Mouse (Mus musculus): ENCODE results near the gene Rbms3.

Rbms3 gene

DNA sequence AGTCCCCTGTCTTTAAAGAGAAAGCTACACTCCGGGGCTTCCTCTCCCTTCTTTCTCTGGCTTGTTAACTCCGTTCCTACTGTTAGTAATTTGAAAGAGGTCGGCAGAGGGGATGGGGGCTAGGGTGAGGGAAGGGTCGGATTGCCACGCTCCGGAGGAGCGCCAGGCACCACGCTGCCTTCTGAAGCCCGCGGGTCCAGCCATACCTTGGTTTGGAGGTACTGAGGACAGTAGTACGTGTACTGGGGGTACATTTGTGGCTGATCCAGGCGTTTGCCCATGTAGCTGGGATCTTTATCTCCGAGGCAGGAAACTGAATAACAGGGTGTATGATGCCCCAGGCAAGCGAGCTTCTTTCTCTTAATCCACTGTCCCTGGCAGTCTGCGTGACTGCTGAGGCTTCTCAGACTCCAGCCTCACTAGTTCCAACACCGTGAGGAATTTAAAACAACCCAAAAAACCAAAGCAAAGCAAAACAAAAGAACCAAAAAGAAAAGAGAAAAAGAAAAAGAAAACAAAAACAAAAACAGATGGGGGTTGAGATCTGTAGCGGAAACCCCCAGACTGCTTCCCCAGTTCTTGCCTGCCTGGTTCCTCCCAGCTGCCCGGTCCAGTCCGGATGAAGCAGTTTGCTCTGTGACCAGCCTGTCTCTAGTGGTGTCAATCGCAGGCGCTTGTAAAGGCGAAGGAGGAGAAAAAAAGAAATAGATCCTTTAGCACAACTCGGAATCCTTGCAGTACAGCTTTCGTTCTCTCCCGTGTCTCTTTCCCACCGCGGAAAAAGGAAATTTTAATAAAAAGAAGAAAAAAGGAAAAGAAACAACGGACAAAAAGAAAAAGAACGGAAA, 378.0 kb downstream of the Rbms3 start:
- peak; percentile 63 to 73 for DNase-seq

DNA sequence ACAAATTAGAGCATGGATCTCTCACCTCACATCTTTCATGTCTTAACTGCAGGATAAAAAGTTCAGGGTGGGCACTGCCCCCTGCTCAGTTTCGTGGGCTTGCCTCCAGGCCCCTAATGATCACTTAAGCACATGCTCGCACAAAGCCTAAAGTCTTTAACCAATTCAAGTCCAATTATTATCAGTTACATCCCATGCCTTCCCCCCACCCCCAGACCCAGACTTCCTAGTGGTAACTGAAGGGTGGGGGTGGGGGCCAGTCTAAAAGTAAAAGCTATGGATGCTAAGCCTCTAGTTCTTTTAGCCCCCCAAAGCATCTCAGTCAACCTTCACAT, 378.9 kb downstream of the Rbms3 start:
- peak in 1 of 2 experiments; percentile 36 for DNase-seq

DNA sequence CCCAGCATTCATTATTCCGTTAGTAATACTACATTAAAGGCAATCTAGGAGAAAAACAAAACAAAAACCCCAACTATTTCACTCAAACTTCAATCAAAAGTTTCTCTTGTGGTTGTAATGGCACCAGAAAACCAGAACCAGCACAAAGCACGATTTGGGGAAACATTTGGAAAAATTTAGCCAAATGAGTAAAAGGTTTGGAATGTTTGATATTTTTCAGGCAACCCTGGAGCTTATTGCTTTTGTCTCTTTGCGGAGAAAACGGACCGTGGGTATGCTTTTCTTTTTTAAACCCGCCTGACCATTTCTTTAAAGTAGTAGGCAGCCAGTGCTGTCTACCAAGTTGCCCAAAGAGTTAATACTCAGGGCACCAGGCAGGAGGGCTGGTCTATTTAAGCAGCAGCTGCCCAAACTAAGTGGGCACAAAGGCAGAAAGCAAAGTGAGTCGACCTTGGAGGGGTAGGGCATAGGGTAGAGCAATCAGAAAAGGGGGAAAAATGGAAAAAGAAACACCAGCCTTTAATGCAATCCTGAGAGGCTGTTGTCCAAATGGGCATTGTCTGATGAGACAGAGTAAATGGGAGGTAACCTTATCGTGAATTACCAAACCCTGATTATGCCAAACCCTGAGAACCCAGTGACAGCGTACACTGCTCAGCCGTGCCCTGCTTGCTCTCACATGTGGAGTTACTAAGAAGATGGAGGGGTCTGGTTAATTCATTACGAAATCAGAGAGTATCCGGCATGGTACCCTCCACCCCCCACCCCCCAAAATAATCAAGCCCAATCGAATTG, 379.5 kb downstream of the Rbms3 start:
- peak; percentile 22 to 45 for DNase-seq

DNA sequence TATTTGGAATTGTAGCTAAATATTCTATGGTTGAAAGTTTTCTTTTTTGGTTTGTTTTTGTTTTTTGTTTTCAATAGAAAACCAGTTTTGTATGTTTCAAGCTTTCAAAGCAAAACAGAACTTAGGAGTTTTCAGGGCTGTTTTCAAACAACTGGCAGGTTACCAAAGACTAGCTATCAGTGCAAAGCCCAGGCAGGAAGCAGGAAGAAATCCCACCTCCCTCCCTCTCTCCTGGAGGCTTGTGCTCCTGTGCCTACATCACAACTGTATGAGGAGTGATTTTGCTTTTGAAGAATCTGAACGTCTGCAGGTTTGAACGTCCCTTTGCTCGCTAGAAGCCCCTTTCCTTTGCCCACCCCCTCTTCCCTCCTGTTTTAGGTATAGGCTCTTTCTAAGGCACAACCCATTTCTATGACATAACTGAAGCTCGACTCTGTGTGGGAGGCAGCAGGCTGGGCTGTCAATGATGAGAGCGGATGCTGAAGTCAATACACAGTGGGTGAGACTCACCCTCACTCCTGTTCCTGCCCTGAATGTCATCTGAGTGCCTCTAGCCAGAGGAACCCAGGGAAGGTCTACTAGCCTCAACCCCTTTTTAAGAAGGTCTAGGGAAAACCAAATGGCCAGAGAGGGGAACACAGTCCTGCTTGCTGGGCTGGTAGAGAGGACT, 382.3 kb downstream of the Rbms3 start:
- peak; percentile 18 to 36 for DNase-seq

DNA sequence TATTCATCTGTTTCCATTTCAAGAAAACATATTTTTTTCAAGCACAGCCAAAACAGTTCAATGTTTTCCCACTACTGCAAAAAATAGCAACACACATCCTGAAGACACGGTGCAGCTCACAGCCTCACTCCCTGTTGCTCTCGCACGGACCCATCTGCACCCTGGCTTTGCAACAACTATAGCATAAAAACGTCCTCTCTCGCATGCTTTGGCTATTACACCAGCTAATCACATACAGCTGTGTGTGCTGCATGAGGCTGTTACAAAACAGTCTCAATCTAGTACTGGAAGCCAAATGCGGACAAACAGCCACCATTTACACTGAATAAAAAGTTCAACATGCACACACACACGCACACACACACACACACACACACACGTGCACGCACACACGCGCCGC, 383.5 kb downstream of the Rbms3 start:
- peak in 1 of 2 experiments; percentile 27 for DNase-seq

DNA sequence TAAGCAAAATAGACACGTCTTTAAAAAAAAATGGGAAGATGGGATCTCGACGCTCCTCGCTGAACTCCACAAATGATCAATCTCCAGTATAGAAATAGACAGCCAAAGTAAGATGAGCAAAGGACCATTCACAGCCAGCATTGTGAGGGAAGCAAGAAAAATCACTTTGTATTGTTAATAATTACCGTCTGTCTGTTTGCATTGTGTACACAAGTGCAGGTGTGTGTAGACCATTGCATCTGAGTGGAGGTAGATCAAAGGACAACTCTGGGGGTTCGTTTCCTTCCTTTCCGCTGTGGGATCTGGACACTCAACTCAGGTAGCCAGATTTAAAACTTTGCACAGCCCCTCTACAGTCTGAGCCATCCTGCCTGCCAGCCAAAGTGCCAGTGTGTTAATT, 386.3 kb downstream of the Rbms3 start:
- no peak for DNase-seq

DNA sequence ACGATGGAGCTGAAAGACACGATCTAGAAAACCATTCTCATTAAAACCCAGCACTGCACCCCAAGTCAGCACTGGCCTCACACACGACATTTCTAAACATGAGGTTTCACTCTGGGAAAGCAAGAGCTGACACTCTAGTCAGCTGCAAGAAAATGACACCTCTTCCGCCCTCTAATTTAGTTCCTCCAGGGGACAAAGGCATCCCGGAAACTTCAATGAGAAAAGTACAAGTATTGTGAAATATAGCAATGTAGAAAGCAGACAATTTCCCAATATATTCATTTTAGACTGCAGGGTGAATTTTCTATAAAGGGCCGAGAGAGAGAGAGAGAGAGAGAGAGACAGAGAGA, 395.0 kb downstream of the Rbms3 start:
- no peak for DNase-seq

DNA sequence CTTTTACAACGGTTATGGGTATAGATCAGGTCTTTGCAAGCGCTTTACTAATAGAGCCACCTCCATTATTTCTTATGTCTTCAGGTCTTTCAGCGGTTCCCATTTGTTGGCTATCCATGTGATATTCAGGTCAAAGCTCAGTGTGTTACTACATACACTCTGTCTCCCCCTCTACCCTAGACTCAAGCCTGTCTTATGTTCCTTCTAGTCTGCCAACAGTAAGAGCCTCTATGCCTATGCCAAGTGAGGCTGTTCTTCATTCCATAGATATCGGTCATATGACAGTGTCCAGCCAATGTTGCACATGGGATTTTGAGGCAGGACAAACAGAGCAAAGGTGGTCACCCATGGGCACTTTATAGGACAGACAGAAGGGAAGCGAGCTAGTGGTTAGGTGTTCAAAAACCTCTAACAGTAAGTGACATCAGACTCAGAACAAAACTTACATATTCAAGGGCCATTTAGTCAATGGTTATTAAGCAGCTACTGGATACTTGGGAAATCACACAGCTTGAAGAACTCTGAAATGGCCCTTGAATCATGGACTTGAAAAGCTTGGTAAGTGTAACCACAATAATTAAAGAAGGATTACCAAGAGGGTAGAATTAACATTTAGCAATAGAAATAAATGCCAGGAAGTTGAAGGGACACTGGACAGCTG, 395.5 kb downstream of the Rbms3 start:
- DNase-seq: no peak

DNA sequence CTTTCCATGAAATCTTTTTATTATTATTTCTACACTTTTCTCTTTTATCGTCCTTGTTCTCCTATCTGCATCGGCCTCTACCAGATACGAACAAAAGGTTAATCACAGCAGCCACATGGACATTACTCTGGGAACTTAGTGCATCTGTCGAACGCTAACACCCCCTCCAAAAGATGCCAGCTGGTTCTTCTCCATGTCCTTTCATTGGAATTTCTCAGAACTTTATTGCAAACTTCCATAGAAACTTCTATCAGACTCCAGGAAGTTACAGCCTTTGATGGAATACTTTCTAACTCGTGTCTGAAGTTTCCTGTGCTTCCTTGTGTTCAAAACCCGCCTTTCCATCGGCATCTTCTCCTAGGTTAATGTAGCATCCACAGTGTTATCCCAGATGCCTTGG, 407.0 kb downstream of the Rbms3 start:
- no peak for DNase-seq

DNA sequence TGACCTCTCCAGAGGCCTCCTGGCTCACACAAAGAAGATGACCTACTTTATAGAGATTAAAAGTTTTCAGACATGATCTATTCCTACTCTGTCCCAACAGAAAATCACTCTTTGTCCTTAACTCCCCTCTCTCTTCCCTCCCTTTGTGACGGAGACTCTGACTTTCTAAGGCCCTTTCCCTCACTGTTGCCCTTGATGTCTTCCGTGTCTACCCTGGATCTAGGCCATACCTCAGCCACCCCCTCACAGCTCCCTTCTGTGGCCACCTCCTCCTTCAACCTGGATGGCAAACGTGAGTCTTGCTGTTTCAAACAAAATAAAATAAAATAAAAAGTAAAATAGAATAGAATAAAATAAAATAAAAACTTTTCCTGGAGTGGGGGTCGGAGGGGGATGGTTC, 408.2 kb downstream of the Rbms3 start:
- no peak for DNase-seq

DNA sequence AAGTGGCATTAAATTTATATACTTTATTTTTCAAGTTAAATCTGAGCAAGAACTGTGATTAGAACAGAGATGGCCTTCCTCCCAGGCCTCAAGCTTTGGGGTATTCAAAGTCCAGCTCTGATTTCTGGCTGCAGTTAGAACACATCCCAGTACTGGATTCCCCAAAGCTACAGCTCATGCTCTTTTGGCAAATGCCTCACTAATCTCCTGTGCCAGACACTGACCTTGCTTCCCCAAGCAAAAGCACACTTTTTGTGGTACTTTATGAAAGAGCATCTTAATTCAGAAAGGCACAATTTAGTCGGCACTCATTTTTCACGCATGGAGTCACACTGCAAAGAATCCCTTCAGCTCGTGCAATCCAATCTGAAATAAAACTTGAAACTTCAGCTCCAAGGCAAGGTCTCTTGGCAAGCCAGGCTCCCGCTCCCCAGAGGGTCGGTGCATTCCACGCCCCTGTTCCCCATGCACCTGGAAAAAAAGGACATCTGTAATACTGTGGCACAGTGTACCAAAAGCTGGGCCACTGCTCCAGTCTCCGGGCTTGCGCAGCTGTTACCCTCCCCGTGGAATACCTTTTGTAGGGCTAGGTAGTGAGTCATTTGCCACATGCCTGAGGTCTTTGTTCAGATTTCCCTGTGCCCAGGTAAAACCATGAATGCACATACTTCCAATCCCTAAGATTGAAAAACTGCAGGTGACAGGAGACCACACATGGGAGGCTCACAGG, 413.5 kb downstream of the Rbms3 start:
- no peak for DNase-seq

DNA sequence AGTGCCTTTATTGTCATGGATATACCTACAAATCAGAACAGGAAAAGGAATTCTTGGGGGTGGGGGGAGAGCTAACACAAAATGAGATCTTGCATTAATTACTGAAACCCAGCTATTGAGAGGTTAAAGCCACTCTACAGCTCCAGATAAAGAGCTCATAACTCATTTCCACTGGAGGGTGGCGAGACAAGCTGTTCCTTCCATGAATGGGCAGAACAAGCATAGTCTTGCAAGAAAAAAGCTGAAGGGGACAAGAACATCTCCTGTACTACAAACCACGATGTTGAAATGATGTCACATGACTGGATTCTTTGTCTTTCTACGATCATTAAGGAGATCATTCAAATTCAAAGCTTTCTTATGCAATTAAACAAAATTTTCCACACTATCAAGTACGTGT, 417.7 kb downstream of the Rbms3 start:
- DNase-seq: no peak

DNA sequence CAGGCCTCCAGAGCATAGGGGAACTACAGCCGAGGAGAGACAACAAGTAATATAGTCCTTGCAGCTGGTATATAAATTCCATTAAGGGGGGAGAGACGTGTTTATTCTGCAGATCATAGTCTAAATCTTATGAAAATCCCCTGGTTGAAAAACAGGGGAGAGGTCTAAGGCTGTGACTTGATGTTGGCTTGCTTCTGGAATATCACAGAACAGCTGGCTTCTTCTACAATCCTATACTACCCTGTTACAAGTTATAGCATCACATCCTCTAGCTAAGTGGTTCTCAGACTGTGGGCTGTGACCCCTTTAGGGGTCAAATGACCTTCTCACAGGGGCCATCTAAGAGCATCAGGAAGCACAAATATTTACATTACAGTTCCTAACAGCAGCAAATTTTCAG, 419.4 kb downstream of the Rbms3 start:
- DNase-seq: no peak

DNA sequence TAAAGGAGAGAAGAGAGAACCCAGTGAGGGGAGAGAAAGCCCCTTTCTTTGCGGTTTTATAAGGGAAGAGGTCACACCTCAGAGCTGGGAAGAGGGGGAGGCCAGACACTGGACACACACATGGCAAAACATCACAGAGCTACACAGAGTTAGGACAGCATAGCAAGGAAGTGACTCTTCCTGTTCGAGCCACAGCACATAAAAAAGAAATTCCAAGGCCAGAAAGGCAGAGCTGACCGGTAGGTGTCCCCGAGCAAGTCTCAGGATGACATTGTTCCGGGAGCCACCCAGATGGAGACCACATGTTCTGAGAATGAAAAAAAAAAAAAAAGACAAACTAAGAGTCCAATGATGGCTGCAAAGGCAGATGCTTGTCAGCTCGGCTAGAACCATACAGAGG, 424.3 kb downstream of the Rbms3 start:
- DNase-seq: peak; percentile 15 to 40

DNA sequence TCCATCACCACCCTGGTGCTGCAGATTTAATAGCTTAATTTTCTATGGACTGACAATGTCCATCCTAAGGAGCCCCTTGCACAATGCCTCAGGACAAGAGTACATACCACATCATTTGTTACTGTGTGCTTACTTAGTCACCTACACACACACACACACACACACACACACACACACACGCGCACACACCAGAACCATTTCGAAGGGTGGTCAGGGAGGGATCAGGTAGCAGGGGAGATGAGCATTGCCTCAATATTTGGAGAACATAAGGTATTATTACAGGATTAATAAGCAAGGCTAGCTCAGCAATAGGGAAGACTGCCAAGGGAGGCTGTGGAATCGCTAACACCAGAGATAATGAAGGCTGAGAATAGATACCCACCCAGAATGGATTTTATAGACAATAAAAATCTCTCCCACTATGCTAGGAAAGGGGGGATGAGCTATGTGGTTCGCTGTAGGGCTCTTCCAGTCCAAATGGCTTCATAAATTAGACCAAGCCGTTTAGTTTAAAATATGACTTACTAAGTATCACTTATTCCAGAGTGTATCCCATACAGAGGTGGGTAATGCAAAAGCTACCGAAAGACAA, 429.6 kb downstream of the Rbms3 start:
- no peak for DNase-seq

DNA sequence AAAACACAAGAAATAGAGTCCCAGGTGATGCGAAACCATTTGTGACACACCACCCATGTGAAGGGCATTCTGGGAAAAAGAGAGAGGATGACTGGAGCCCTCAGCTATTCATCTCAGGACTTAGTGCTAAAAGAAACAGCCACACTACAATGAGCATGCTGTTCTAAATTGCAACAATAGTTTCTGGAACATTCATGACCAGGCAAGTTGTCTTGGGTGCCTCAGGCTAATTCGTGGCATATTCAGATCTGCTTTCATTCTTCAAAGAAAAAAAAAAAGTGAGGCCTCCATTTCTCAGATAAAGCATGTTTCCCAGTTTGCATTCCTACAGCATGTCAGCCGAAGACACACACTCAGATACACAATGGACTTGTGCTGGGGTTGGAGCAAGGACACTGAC, 432.2 kb downstream of the Rbms3 start:
- no peak for DNase-seq

DNA sequence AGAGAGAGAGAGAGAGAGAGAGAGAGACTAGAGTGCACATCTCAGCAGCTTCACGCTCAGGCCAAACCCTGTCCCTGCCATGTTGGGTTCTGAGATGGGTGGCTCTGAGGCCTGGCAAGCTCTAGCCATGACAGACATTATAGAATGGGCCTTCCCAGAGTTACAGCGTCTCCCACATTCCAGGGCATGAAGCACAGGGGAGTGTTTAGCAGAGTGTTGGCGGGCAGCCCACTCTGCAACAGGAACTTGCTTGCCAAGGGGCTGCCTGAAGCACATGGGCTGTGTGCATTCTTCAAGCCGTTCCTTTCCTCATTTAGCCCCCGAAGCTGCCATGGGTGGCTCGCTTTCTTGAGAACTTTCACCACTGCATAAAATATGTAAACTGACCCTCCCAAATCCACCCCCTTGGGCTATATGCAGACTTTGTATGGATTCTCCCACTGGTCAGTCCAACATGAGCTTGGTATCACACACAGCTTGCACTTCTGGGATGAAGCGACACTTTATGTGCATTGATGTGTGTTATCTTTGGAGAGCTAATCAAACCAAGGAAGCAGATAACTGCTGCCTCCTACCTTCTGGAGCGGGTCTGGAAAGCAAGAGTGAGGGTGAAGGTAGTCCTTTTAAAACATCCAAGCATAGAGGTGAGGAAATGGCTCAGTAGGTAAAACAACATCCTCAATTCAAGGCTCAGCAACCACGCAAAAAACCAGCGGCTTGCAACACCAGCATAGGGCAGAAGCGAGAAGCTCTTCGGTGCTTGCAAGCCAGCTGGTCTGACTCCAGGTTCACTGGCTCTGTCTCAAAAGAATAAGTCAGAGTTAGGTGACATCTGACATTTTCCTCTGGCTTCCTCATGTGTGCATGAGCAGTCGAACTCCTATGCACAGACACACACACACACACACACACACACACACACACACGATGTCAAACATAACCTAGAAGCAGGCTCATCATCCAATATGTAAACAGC, 436.9 kb downstream of the Rbms3 start:
- peak; percentile 76 to 84 for DNase-seq

DNA sequence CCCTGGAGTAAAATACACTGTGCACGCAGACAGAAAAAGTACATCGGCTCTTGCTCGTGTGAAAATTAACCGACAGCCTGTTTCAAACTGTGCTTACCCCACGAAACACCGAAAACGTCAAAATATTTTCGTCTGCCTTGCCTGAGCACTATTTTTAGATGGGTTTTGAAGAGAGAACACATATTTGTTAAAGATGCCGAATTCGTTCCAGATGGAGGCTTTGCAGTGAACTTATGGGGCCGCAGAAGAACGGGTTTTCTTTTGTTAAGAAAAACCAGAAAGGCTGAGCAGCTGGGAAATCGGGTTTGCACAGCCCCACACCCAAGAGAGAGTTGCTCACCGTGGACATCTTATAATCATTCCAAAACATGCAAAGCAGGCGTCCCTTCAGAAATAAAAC, 437.6 kb downstream of the Rbms3 start:
- no peak for DNase-seq

DNA sequence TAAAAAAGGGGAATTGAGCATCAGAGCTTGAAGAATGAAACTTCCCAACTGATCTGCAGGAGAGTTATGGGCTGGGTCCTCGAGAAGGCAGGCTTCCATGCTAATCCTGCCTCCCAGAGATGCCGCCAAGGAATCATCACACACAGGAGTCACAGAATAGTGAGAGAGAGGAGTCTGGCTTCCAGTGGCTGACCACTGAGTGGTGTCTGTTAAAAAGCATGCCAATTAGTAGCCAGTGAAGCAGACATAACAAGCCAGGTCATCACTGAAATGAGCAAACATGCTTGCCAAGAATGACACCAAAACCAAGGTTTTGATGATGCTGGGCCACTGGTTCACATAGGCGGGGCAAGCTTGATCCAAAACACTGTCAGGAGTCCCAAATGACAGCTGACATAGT, 441.3 kb downstream of the Rbms3 start:
- no peak for DNase-seq

DNA sequence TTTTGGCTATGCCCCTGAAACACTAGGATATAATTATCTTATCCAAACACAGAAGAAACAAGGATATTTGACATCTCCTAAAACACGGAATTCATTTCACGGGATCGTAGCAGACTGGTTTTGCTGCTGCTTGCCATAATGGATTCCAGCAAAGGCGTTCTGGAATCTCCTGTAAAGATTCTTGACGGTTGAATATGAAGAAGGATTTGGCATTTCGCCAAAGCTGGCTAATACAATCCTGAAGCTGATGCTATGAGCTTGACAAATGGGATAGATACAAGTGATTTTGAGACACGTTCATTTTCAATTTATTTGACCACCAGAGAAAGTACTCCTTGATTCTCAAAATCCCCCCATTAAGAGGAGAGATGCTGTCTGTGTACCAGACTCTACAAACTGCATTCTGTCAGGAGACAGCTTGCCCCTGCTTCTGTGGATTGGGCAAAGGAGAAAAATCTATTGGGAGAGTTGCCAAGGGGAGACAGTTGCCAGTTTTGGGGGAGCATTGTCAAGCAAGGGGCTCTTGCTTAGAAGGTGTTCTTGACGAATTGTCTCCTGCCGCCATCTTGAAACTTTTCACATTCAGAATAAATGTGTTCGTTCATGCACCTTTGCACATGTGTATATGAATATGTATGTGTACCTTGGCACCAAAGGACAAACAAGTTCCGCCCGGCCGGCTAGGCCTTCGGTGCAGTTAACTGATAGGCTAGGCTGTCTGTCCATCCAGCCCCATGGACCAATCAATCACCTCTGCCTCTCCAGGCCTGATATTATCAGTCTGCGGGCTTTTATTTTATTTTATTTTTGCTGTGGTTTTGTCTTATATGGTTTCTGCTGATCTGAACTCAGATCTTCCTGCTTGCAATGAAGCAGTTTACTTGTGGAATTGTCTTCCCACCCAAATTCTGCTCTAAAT, 442.3 kb downstream of the Rbms3 start:
- no peak for DNase-seq

Data from kidney, postnatal 4 days (tissue).